Mouse (Mus musculus) intestine, embryonic 14.5 days (tissue): ENCODE data around the gene Gm5072. TPM values are rescaled to one million over a fixed set of nuclear protein-coding genes. Genes with fewer than 3 reads are reported as not detected.
"Not testable (repeated sequence)": the region's sequence is repeated elsewhere in the genome, so short reads cannot be mapped to it uniquely, and the experiment has no call there.

Experiments used
- ATAC-seq: fragments of 200-750 bp; cut with Nextera tagmentation; replicated peaks from 2 replicates; pipeline ENCODE4 v1.8.0; 2017; ENCODE audit warnings: low read depth, moderate number of reproducible peaks, moderate TSS enrichment, moderate library complexity; ENCODE audit not compliant: low FRiP score, low TSS enrichment
- DNase-seq: peaks from one replicate; pipeline ENCODE4 v3.0.0-alpha.2; 2018; ENCODE audit warnings: low spot score
- H3K27ac ChIP-seq: fragments of 300-500 bp; sonication (generic); 2 replicates; pipeline ENCODE4 v1.5.1; 2014; ENCODE audit warnings: low read depth, mild to moderate bottlenecking, control low read depth
- H3K27me3 ChIP-seq: fragments of 300-500 bp; sonication (generic); replicated peaks from 2 replicates; pipeline ENCODE4 v1.6.1; 2014; ENCODE audit warnings: low read length, control low read depth; ENCODE audit not compliant: control insufficient read depth, insufficient read depth
- H3K36me3 ChIP-seq: fragments of 300-500 bp; sonication (generic); 2 replicates; pipeline ENCODE4 v1.6.1; 2014; ENCODE audit warnings: low read length, control low read depth; ENCODE audit not compliant: control insufficient read depth, insufficient read depth
- H3K4me1 ChIP-seq: fragments of 300-500 bp; sonication (generic); replicated peaks from 2 replicates; pipeline ENCODE4 v1.6.1; 2014; ENCODE audit warnings: low read length, control low read depth, mixed read lengths; ENCODE audit not compliant: control insufficient read depth, insufficient read depth
- H3K4me2 ChIP-seq: fragments of 300-500 bp; sonication (generic); 2 replicates; pipeline ENCODE4 v1.6.1; 2014; ENCODE audit warnings: low read length
- H3K4me3 ChIP-seq: fragments of 300-500 bp; sonication (generic); 2 replicates; pipeline ENCODE4 v1.5.1; 2014; ENCODE audit warnings: low read depth, low read length, control low read depth, mixed read lengths
- H3K9ac ChIP-seq: fragments of 300-500 bp; sonication (generic); 2 replicates; pipeline ENCODE4 v1.6.1; 2014; ENCODE audit warnings: mild to moderate bottlenecking, low read length
- H3K9me3 ChIP-seq: fragments of 300-500 bp; sonication (generic); 2 replicates; pipeline ENCODE4 v1.6.1; 2016; ENCODE audit warnings: low read length, control low read depth; ENCODE audit not compliant: control insufficient read depth
- WGBS: fragments of 180-500 bp; shearing (Covaris S2); extraction: QIAGEN DNeasy Blood & Tissue Kit; methylation state at CpG from one replicate; pipeline ENCODE4 v1.1.7; 2014; 5-methylcytosine and 5-hydroxymethylcytosine counted together
- polyA plus RNA-seq: library from polyadenylated mRNA; unstranded; fragments of >200 nt; fragmentation: Nextera tagmentation; extraction: Ambion mirVana; gene quantifications from 2 replicates; pipeline ENCODE4 v1.2.1, GENCODE M21; 2014

Gene Gm5072
- polyA plus RNA-seq = not detected in 2 replicates

DNA sequence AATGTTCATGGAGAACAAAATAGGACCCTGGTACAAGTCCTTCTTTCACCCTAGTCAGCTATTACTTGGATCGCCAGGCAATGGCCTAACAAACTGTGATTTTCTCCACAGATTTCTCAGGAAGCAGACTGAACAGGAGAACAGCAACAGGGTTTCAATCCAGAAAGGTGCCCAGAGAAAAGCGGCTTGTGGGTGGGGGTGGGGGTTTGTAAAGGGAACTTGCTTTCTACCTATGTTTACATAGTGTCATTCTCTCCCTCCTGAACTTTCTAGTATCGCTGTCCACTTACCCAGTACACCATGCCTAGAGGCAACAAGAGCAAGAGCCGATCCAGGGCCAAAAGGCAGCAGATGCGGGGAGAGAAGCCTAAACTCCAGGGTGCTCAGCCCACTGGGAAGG, at the start of gene Gm5072:
Gm5072 (plus strand) TSS at position 301 of the 400 bp plus-strand sequence.
- ATAC-seq, H3K9me3 ChIP-seq, DNase-seq, H3K27me3 ChIP-seq, H3K4me2 ChIP-seq, H3K4me1 ChIP-seq, H3K36me3 ChIP-seq, H3K27ac ChIP-seq, H3K9ac ChIP-seq, H3K4me3 ChIP-seq: not testable (repeated sequence)
- no CpG with 5 or more reads among the region's 5 CpGs for WGBS

Other genes starting within 250 kb of the Gm5072 start
- gene Mageb2, start 60.8 kb upstream of the Gm5072 start, polyA plus RNA-seq = not detected in 2 replicates
- not detected in 2 replicates for gene Gm8914, start 87.6 kb downstream of the Gm5072 start, polyA plus RNA-seq
- not detected in 2 replicates for gene 1700084M14Rik, start 183.4 kb downstream of the Gm5072 start, polyA plus RNA-seq
- gene Gm14781, start 239.7 kb downstream of the Gm5072 start, polyA plus RNA-seq = not detected in 2 replicates